Mouse (Mus musculus) lung, postnatal 0 days (tissue): ENCODE results near the gene Zc2hc1c. TPM values are rescaled to one million over a fixed set of nuclear protein-coding genes. Genes with fewer than 3 reads are reported as not detected.
A peak's percentile ranks its signal among the peaks of the same experiment; 100 is the strongest.

Experiments used
- ATAC-seq: fragments of 200-750 bp; cut with Nextera tagmentation; 2 replicates; pipeline ENCODE4 v1.8.0; 2017; ENCODE audit warnings: moderate library complexity
- DNase-seq: peaks from one replicate; pipeline ENCODE4 v3.0.0-alpha.2; 2016; ENCODE audit warnings: low spot score
- H3K27ac ChIP-seq: fragments of 300-500 bp; sonication (generic); 2 replicates; pipeline ENCODE4 v1.5.1; 2014; ENCODE audit warnings: antibody characterized with exemption, mild to moderate bottlenecking, low read length, mixed read lengths
- H3K27me3 ChIP-seq: fragments of 300-500 bp; sonication (generic); replicated peaks from 2 replicates; pipeline ENCODE4 v1.6.1; 2014; ENCODE audit warnings: low read length, mixed read lengths; ENCODE audit not compliant: insufficient read depth
- H3K36me3 ChIP-seq: fragments of 300-500 bp; sonication (generic); 2 replicates; pipeline ENCODE4 v1.6.1; 2014; ENCODE audit warnings: low read length, mixed read lengths; ENCODE audit not compliant: insufficient read depth
- H3K4me1 ChIP-seq: fragments of 300-500 bp; sonication (generic); 2 replicates; pipeline ENCODE4 v1.6.1; 2014; ENCODE audit warnings: antibody characterized with exemption, low read depth, low read length, mixed read lengths; ENCODE audit not compliant: insufficient read depth
- H3K4me2 ChIP-seq: fragments of 300-500 bp; sonication (generic); replicated peaks from 2 replicates; pipeline ENCODE4 v1.6.1; 2014; ENCODE audit warnings: low read depth, mild to moderate bottlenecking, low read length, moderate library complexity, mixed read lengths
- H3K4me3 ChIP-seq: fragments of 300-500 bp; sonication (generic); 2 replicates; pipeline ENCODE4 v1.5.1; 2014; ENCODE audit warnings: low read depth, low read length
- H3K9ac ChIP-seq: fragments of 300-500 bp; sonication (generic); replicated peaks from 2 replicates; pipeline ENCODE4 v1.6.1; 2014; ENCODE audit warnings: low read depth, mild to moderate bottlenecking
- H3K9me3 ChIP-seq: fragments of 300-500 bp; sonication (generic); 2 replicates; pipeline ENCODE4 v1.6.1; 2016; ENCODE audit warnings: low read length, mixed read lengths
- CTCF ChIP-seq: IDR thresholded peaks from 2 replicates; pipeline ENCODE4 v1.5.1; 2016; ENCODE audit warnings: antibody characterized with exemption, mild to moderate bottlenecking
- EP300 ChIP-seq: IDR thresholded peaks from 2 replicates; pipeline ENCODE4 v1.6.1; 2016; ENCODE audit warnings: antibody characterized with exemption, mild to moderate bottlenecking, control low read depth
- WGBS: fragments of 180-500 bp; shearing (Covaris S2); extraction: QIAGEN DNeasy Blood & Tissue Kit; methylation state at CpG from one replicate; pipeline ENCODE4 v1.1.7; 2014; 5-methylcytosine and 5-hydroxymethylcytosine counted together
- polyA plus RNA-seq: library from polyadenylated mRNA; unstranded; fragments of >200 nt; fragmentation: Nextera tagmentation; extraction: Ambion mirVana; gene quantifications from 2 replicates; pipeline ENCODE4 v1.2.1, GENCODE M21; 2015

Gene Zc2hc1c
- polyA plus RNA-seq, 1 experiment from 2014 or later = 2.7 TPM

GRCm38 (mm10) chr12:85296915-85297314 is 8.5 kb downstream of the Zc2hc1c start:
- Histone ChIP-seq H3K27ac (no peak overlapping the region), H3K4me3 (no peak overlapping the region), H3K9me3 (no peaks in the 10 kb centered on the region), H3K36me3 (peaks cover 12% of the 10 kb centered on the region; the same call in 1 of the 2 replicates), H3K9ac (no peak overlapping the region), H3K4me1 (no peaks in the 10 kb centered on the region), H3K4me2 (no peak overlapping the region), H3K27me3 (no peaks in the 10 kb centered on the region)
- 72% methylated on average over 5 of the region's 5 CpGs for WGBS
- no peak for ATAC-seq
- no peak for DNase-seq
- no peak for TF ChIP-seq CTCF
- TF ChIP-seq EP300 = no peak

DNA sequence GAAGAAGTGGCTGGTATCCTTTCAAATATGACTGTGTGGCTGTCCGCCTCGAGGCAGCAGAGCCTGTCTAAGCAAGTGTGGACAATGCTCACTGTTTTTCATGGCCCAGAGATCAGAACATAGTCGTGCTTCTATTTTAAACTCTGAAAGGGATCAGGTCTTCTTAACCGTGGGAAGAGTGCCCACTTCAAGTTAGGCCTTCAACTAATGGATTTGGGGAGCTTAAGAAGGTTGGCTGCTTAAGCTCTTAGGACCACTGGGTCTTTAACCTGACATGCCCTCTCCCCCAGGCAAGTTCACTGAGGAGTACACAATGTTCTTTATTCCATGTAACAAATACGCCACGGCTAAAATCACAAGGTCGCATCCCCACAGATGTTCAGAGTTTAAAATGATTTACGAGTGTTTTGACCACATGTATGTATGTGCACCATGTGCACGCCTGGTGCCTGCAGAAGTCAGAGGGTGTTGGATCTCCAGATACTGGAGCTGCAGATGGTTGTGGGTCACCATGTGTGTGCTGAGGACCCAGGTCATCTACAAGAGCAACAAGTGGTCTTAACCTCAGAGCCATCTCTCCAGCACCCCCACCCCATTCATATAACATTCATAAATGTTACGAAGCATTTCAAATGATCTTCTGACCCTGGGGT is 9.1 kb downstream of the Zc2hc1c start:
- 81% methylated on average over 10 of the region's 10 CpGs for WGBS
- no peak for TF ChIP-seq CTCF
- TF ChIP-seq EP300 = no peak
- H3K36me3 ChIP-seq = peaks cover 17% of the 10 kb centered on the region; the same call in 1 of the 2 replicates
- H3K27me3 ChIP-seq = no peaks in the 10 kb centered on the region
- no peak overlapping the region for H3K4me2 ChIP-seq
- no peak overlapping the region for H3K9ac ChIP-seq
- H3K4me1 ChIP-seq = no peaks in the 10 kb centered on the region
- DNase-seq (no peak), ATAC-seq (no peak)
- no peak overlapping the region for H3K27ac ChIP-seq
- no peaks in the 10 kb centered on the region for H3K9me3 ChIP-seq
- H3K4me3 ChIP-seq = no peak overlapping the region

DNA sequence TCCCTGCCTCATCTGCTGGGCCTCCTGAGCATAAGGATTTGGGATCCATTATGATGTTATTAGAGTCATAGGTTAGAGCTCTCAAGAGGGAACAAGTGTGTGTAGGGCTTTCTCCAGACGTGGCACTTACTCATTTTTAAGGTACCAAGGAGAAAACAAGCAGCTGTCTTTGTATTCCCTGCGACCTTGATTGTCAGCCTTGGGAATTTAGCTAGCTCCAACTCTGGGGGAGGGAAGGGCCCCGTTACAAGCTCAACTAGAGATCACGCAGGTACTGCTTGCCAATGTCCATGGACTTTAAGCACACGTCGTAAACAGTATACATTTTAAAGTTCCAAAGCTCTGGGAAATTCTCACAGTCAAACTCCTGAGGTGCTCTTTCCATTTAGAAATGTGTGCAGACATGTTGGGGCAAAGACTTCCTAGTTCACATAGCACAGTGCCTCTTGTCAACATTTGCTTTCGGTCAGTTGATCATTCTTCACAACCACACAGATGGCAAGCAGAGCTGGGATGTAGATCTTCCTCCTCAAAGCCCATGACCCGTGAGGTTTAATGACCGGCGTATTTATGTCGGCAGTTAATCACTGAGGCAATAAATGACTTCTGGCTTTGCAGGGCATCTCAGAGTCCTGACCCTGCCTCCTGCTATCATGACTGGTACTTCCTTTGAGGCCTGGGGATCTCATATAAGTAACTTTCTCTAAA is 9.9 kb downstream of the Zc2hc1c start:
- no peaks in the 10 kb centered on the region for H3K4me1 ChIP-seq
- H3K9ac ChIP-seq = no peak overlapping the region
- DNase-seq (no peak), ATAC-seq (no peak)
- H3K36me3 ChIP-seq = peaks cover 21% of the 10 kb centered on the region; the same call in 1 of the 2 replicates
- TF ChIP-seq CTCF (no peak), EP300 (no peak)
- no peak overlapping the region for H3K4me2 ChIP-seq
- WGBS = 63% methylated on average over 11 of the region's 11 CpGs
- H3K9me3 ChIP-seq = no peaks in the 10 kb centered on the region
- H3K27ac ChIP-seq = no peak overlapping the region
- no peaks in the 10 kb centered on the region for H3K27me3 ChIP-seq
- H3K4me3 ChIP-seq = no peak overlapping the region

DNA sequence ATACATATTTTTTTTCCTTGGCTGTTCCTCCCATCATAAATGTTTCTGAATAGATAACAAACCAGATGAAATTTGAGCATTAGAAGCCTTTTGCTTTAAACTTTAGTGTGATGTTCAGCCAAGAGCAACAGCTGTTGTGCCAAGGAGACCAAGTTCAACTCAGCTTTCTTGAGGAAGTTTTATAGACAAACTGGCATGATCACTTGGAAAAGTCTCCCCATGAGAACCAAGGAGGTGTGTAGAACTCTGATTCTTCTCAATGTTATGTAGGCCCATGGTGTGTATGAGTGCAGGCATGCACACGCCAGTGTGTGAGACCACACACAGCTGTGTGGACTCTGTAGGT is 10.4 kb downstream of the Zc2hc1c start:
- H3K36me3 ChIP-seq = peaks cover 21% of the 10 kb centered on the region; the same call in 1 of the 2 replicates
- H3K4me2 ChIP-seq = no peak overlapping the region
- no peak overlapping the region for H3K4me3 ChIP-seq
- no peak overlapping the region for H3K9ac ChIP-seq
- 52% methylated on average over 1 of the region's 1 CpGs for WGBS
- H3K27me3 ChIP-seq = no peaks in the 10 kb centered on the region
- ATAC-seq (no peak), DNase-seq (no peak)
- H3K9me3 ChIP-seq = no peaks in the 10 kb centered on the region
- no peak overlapping the region for H3K27ac ChIP-seq
- no peaks in the 10 kb centered on the region for H3K4me1 ChIP-seq
- TF ChIP-seq CTCF (no peak), EP300 (no peak)

GRCm38 (mm10) chr12:85303256-85303655 is 14.9 kb downstream of the Zc2hc1c start:
- WGBS = 64% methylated on average over 2 of the region's 2 CpGs
- Histone ChIP-seq H3K4me2 (no peak overlapping the region), H3K36me3 (peaks cover 32% of the 10 kb centered on the region; the same call in 1 of the 2 replicates), H3K9ac (no peak overlapping the region), H3K27ac (no peak overlapping the region), H3K27me3 (no peaks in the 10 kb centered on the region), H3K4me3 (no peak overlapping the region), H3K9me3 (no peaks in the 10 kb centered on the region), H3K4me1 (no peaks in the 10 kb centered on the region)
- no peak for DNase-seq
- TF ChIP-seq CTCF = no peak
- TF ChIP-seq EP300 = no peak
- ATAC-seq = no peak

DNA sequence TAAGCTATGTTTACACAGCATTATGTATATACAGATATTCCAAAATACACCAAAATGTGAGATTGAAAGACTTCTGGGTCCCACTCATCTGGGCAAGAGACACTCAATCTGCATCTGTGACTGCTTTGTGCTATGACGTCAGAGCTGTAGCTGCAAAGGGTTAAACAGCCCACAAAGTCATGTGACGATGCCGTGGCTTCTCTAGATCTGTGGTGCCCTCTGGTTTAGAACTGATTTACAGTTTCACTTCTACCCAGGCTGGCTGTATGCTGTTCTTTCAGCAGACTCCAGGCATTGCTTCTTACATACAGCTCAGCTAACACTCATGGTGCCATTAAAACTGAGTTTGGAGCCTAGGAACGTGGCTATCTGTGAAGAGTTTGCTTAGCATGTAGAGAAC is 16.3 kb downstream of the Zc2hc1c start:
- TF ChIP-seq CTCF (no peak), EP300 (no peak)
- ATAC-seq (peak; percentile 19; the same call in 1 of the 2 replicates), DNase-seq (no peak)
- Histone ChIP-seq H3K4me3 (no peak overlapping the region), H3K4me2 (no peak overlapping the region), H3K9ac (no peak overlapping the region), H3K27me3 (no peaks in the 10 kb centered on the region), H3K36me3 (peaks cover 46% of the 10 kb centered on the region; the same call in 1 of the 2 replicates), H3K9me3 (no peaks in the 10 kb centered on the region), H3K27ac (no peak overlapping the region), H3K4me1 (no peaks in the 10 kb centered on the region)
- 67% methylated on average over 4 of the region's 4 CpGs for WGBS
